Mouse (Mus musculus): ENCODE data around the gene Dtl. TPM values are rescaled to one million over a fixed set of nuclear protein-coding genes. Genes with fewer than 3 reads are reported as not detected.
A peak's percentile ranks its signal among the peaks of the same experiment; 100 is the strongest.

Dtl gene
- 7.7 and 7.8 TPM in 2 replicates for polyA plus RNA-seq (2014; fragmentation: Nextera tagmentation; extraction: Ambion mirVana)

GRCm38 (mm10) chr1:191575458-191576247 is at the start of gene Dtl, which contains the start of gene Ints7:
TSS of gene Dtl (minus strand) at chr1:191575544.
TSS of gene Ints7 (plus strand) at chr1:191575636.
- Histone ChIP-seq H3K9me3 (ENCODE audit: control insufficient read depth, low read length) (no peaks in the 10 kb centered on the region), H3K9ac (peak within 1 kb of the TSS; percentile 64), H3K4me1 (replicated peaks; ENCODE audit: control insufficient read depth, insufficient read depth, low read length) (peaks cover 31% of the 10 kb centered on the region), H3K27ac (peak within 1 kb of the TSS; percentile 93), H3K36me3 (replicated peaks; ENCODE audit: control insufficient read depth, insufficient read depth) (no peaks in the 10 kb centered on the region), H3K4me3 (replicated peaks; ENCODE audit: low read length) (peak within 1 kb of the TSS; percentile 71), H3K4me2 (replicated peaks) (peak within 1 kb of the TSS; percentile 94), H3K27me3 (ENCODE audit: control insufficient read depth, insufficient read depth, low read length) (no peaks in the 10 kb centered on the region)
- peak; percentile 100 for DNase-seq (ENCODE audit: low spot score)
- ATAC-seq (ENCODE audit: low FRiP score): peak; percentile 99
- under 1% methylated on average over 70 of the region's 70 CpGs for WGBS

GRCm38 (mm10) chr1:191625026-191625425 is 49.7 kb upstream of the Dtl start:
- peaks cover 29% of the 10 kb centered on the region for H3K36me3 ChIP-seq (replicated peaks; ENCODE audit: control insufficient read depth, insufficient read depth)
- H3K4me1 ChIP-seq (replicated peaks; ENCODE audit: control insufficient read depth, insufficient read depth, low read length): no peaks in the 10 kb centered on the region
- H3K27ac ChIP-seq: no peak overlapping the region
- H3K4me2 ChIP-seq (replicated peaks): no peak overlapping the region
- 73% methylated on average over 6 of the region's 6 CpGs for WGBS
- DNase-seq (ENCODE audit: low spot score): no peak
- H3K4me3 ChIP-seq (replicated peaks; ENCODE audit: low read length): no peak overlapping the region
- no peak overlapping the region for H3K9ac ChIP-seq
- H3K27me3 ChIP-seq (ENCODE audit: control insufficient read depth, insufficient read depth, low read length): no peaks in the 10 kb centered on the region
- no peak for ATAC-seq (ENCODE audit: low FRiP score)
- H3K9me3 ChIP-seq (ENCODE audit: control insufficient read depth, low read length): no peaks in the 10 kb centered on the region

GRCm38 (mm10) chr1:191624492-191624891 is 49.1 kb upstream of the Dtl start:
- Histone ChIP-seq H3K4me2 (replicated peaks) (no peak overlapping the region), H3K4me1 (replicated peaks; ENCODE audit: control insufficient read depth, insufficient read depth, low read length) (no peaks in the 10 kb centered on the region), H3K27ac (no peak overlapping the region), H3K9ac (no peak overlapping the region), H3K4me3 (replicated peaks; ENCODE audit: low read length) (no peak overlapping the region), H3K27me3 (ENCODE audit: control insufficient read depth, insufficient read depth, low read length) (no peaks in the 10 kb centered on the region), H3K9me3 (ENCODE audit: control insufficient read depth, low read length) (no peaks in the 10 kb centered on the region), H3K36me3 (replicated peaks; ENCODE audit: control insufficient read depth, insufficient read depth) (peaks cover 35% of the 10 kb centered on the region)
- ATAC-seq (ENCODE audit: low FRiP score) (no peak), DNase-seq (ENCODE audit: low spot score) (no peak)
- WGBS: 81% methylated on average over 6 of the region's 6 CpGs

- H3K9me3 ChIP-seq (ENCODE audit: control insufficient read depth, low read length): no peaks in the 10 kb centered on the region
- 95% methylated on average over 8 of the region's 8 CpGs for WGBS
- H3K9ac ChIP-seq: no peak overlapping the region
- DNase-seq (ENCODE audit: low spot score) (no peak), ATAC-seq (ENCODE audit: low FRiP score) (no peak)
- H3K4me2 ChIP-seq (replicated peaks): no peak overlapping the region
- peaks cover 52% of the 10 kb centered on the region for H3K36me3 ChIP-seq (replicated peaks; ENCODE audit: control insufficient read depth, insufficient read depth)
- no peak overlapping the region for H3K4me3 ChIP-seq (replicated peaks; ENCODE audit: low read length)
- H3K27me3 ChIP-seq (ENCODE audit: control insufficient read depth, insufficient read depth, low read length): no peaks in the 10 kb centered on the region
- H3K4me1 ChIP-seq (replicated peaks; ENCODE audit: control insufficient read depth, insufficient read depth, low read length): no peaks in the 10 kb centered on the region
- H3K27ac ChIP-seq: no peak overlapping the region
Measured at GRCm38 (mm10) chr1:191622801-191623200, 47.5 kb upstream of the Dtl start.

- H3K4me3 ChIP-seq (replicated peaks; ENCODE audit: low read length): no peak overlapping the region
- H3K27ac ChIP-seq: no peak overlapping the region
- no peaks in the 10 kb centered on the region for H3K27me3 ChIP-seq (ENCODE audit: control insufficient read depth, insufficient read depth, low read length)
- no peak overlapping the region for H3K4me2 ChIP-seq (replicated peaks)
- no peaks in the 10 kb centered on the region for H3K9me3 ChIP-seq (ENCODE audit: control insufficient read depth, low read length)
- H3K36me3 ChIP-seq (replicated peaks; ENCODE audit: control insufficient read depth, insufficient read depth): peaks cover 69% of the 10 kb centered on the region
- no peaks in the 10 kb centered on the region for H3K4me1 ChIP-seq (replicated peaks; ENCODE audit: control insufficient read depth, insufficient read depth, low read length)
- 96% methylated on average over 8 of the region's 8 CpGs for WGBS
- H3K9ac ChIP-seq: no peak overlapping the region
- DNase-seq (ENCODE audit: low spot score) (no peak), ATAC-seq (ENCODE audit: low FRiP score) (no peak)
Measured at GRCm38 (mm10) chr1:191621096-191621495, 45.8 kb upstream of the Dtl start.

GRCm38 (mm10) chr1:191618067-191618766 is 42.9 kb upstream of the Dtl start:
- Histone ChIP-seq H3K27ac (no peak overlapping the region), H3K36me3 (replicated peaks; ENCODE audit: control insufficient read depth, insufficient read depth) (peaks cover 97% of the 10 kb centered on the region), H3K9ac (no peak overlapping the region), H3K4me3 (replicated peaks; ENCODE audit: low read length) (no peak overlapping the region), H3K27me3 (ENCODE audit: control insufficient read depth, insufficient read depth, low read length) (no peaks in the 10 kb centered on the region), H3K4me2 (replicated peaks) (no peak overlapping the region), H3K4me1 (replicated peaks; ENCODE audit: control insufficient read depth, insufficient read depth, low read length) (no peaks in the 10 kb centered on the region), H3K9me3 (ENCODE audit: control insufficient read depth, low read length) (no peaks in the 10 kb centered on the region)
- WGBS: 93% methylated on average over 12 of the region's 12 CpGs
- no peak for ATAC-seq (ENCODE audit: low FRiP score)
- DNase-seq (ENCODE audit: low spot score): no peak

GRCm38 (mm10) chr1:191617589-191617988 is 42.2 kb upstream of the Dtl start:
- peaks cover 100% of the 10 kb centered on the region for H3K36me3 ChIP-seq (replicated peaks; ENCODE audit: control insufficient read depth, insufficient read depth)
- H3K4me3 ChIP-seq (replicated peaks; ENCODE audit: low read length): no peak overlapping the region
- no peak overlapping the region for H3K4me2 ChIP-seq (replicated peaks)
- no peak overlapping the region for H3K9ac ChIP-seq
- H3K4me1 ChIP-seq (replicated peaks; ENCODE audit: control insufficient read depth, insufficient read depth, low read length): no peaks in the 10 kb centered on the region
- WGBS: 94% methylated on average over 3 of the region's 3 CpGs
- no peak overlapping the region for H3K27ac ChIP-seq
- no peaks in the 10 kb centered on the region for H3K27me3 ChIP-seq (ENCODE audit: control insufficient read depth, insufficient read depth, low read length)
- H3K9me3 ChIP-seq (ENCODE audit: control insufficient read depth, low read length): no peaks in the 10 kb centered on the region
- no peak for DNase-seq (ENCODE audit: low spot score)
- no peak for ATAC-seq (ENCODE audit: low FRiP score)

GRCm38 (mm10) chr1:191616245-191616644 is 40.9 kb upstream of the Dtl start:
- 70% methylated on average over 8 of the region's 8 CpGs for WGBS
- H3K27me3 ChIP-seq (ENCODE audit: control insufficient read depth, insufficient read depth, low read length): no peaks in the 10 kb centered on the region
- H3K4me3 ChIP-seq (replicated peaks; ENCODE audit: low read length): no peak overlapping the region
- ATAC-seq (ENCODE audit: low FRiP score): no peak
- no peak overlapping the region for H3K27ac ChIP-seq
- no peak for DNase-seq (ENCODE audit: low spot score)
- H3K4me2 ChIP-seq (replicated peaks): no peak overlapping the region
- H3K9ac ChIP-seq: no peak overlapping the region
- no peaks in the 10 kb centered on the region for H3K9me3 ChIP-seq (ENCODE audit: control insufficient read depth, low read length)
- no peaks in the 10 kb centered on the region for H3K4me1 ChIP-seq (replicated peaks; ENCODE audit: control insufficient read depth, insufficient read depth, low read length)
- peaks cover 100% of the 10 kb centered on the region for H3K36me3 ChIP-seq (replicated peaks; ENCODE audit: control insufficient read depth, insufficient read depth)

- no peak for ATAC-seq (ENCODE audit: low FRiP score)
- WGBS: 86% methylated on average over 16 of the region's 16 CpGs
- no peaks in the 10 kb centered on the region for H3K9me3 ChIP-seq (ENCODE audit: control insufficient read depth, low read length)
- no peaks in the 10 kb centered on the region for H3K27me3 ChIP-seq (ENCODE audit: control insufficient read depth, insufficient read depth, low read length)
- H3K27ac ChIP-seq: no peak overlapping the region
- peaks cover 98% of the 10 kb centered on the region for H3K36me3 ChIP-seq (replicated peaks; ENCODE audit: control insufficient read depth, insufficient read depth)
- DNase-seq (ENCODE audit: low spot score): no peak
- no peaks in the 10 kb centered on the region for H3K4me1 ChIP-seq (replicated peaks; ENCODE audit: control insufficient read depth, insufficient read depth, low read length)
- H3K4me2 ChIP-seq (replicated peaks): no peak overlapping the region
- no peak overlapping the region for H3K4me3 ChIP-seq (replicated peaks; ENCODE audit: low read length)
- no peak overlapping the region for H3K9ac ChIP-seq
Measured at GRCm38 (mm10) chr1:191612877-191613276, 37.5 kb upstream of the Dtl start.
